Mouse (Mus musculus): ENCODE measurements around the gene Mmel1. TPM values are rescaled to one million over a fixed set of nuclear protein-coding genes. Genes with fewer than 3 reads are reported as not detected.
A peak's percentile ranks its signal among the peaks of the same experiment; 100 is the strongest.

Mmel1 gene
- polyA plus RNA-seq, 1 experiment from 2014 or later: 0.18 TPM

- H3K4me1 ChIP-seq: peaks cover 7% of the 10 kb centered on the region
- no peaks in the 10 kb centered on the region for H3K36me3 ChIP-seq
- no peaks in the 10 kb centered on the region for H3K9me3 ChIP-seq
- H3K27ac ChIP-seq: peak overlapping the region; percentile 87
- peak overlapping the region; percentile 55 for H3K9ac ChIP-seq
- 80% methylated on average over 18 of the region's 18 CpGs for WGBS
- ATAC-seq (ENCODE audit: insufficient number of reproducible peaks, insufficient read depth, low FRiP score, low TSS enrichment): no peak
- H3K4me3 ChIP-seq: no peak overlapping the region
- peak overlapping the region; percentile 50 for H3K4me2 ChIP-seq (replicated peaks)
- no peaks in the 10 kb centered on the region for H3K27me3 ChIP-seq
Observed at GRCm38 (mm10) chr4:154864961-154865760, 4.2 kb upstream of the Mmel1 start.

- Histone ChIP-seq H3K4me3 (no peak overlapping the region), H3K27me3 (peaks cover 7% of the 10 kb centered on the region; the same call in 1 of the 2 replicates), H3K36me3 (no peaks in the 10 kb centered on the region), H3K4me2 (replicated peaks) (no peak overlapping the region), H3K27ac (no peak overlapping the region), H3K9me3 (no peaks in the 10 kb centered on the region), H3K4me1 (peaks cover 8% of the 10 kb centered on the region), H3K9ac (no peak overlapping the region)
- 83% methylated on average over 5 of the region's 5 CpGs for WGBS
- ATAC-seq (ENCODE audit: insufficient number of reproducible peaks, insufficient read depth, low FRiP score, low TSS enrichment): no peak
Observed at GRCm38 (mm10) chr4:154866391-154866790, 3.0 kb upstream of the Mmel1 start.

GRCm38 (mm10) chr4:154867257-154867656, 2.1 kb upstream of the Mmel1 start:
- WGBS: 87% methylated on average over 6 of the region's 6 CpGs
- Histone ChIP-seq H3K4me3 (no peak overlapping the region), H3K9ac (no peak overlapping the region), H3K36me3 (no peaks in the 10 kb centered on the region), H3K27ac (no peak overlapping the region), H3K9me3 (no peaks in the 10 kb centered on the region), H3K27me3 (peaks cover 8% of the 10 kb centered on the region; the same call in 1 of the 2 replicates), H3K4me1 (peaks cover 15% of the 10 kb centered on the region), H3K4me2 (replicated peaks) (no peak overlapping the region)
- ATAC-seq (ENCODE audit: insufficient number of reproducible peaks, insufficient read depth, low FRiP score, low TSS enrichment): no peak

- Histone ChIP-seq H3K4me2 (replicated peaks) (no peak overlapping the region), H3K36me3 (no peaks in the 10 kb centered on the region), H3K9me3 (no peaks in the 10 kb centered on the region), H3K27me3 (peaks cover 8% of the 10 kb centered on the region; the same call in 1 of the 2 replicates), H3K27ac (no peak overlapping the region), H3K9ac (no peak overlapping the region), H3K4me3 (no peak overlapping the region), H3K4me1 (peaks cover 8% of the 10 kb centered on the region; the same call in 1 of the 2 replicates)
- 75% methylated on average over 4 of the region's 4 CpGs for WGBS
- ATAC-seq (ENCODE audit: insufficient number of reproducible peaks, insufficient read depth, low FRiP score, low TSS enrichment): no peak
Observed at GRCm38 (mm10) chr4:154870721-154871120, 1.3 kb downstream of the Mmel1 start.

- Histone ChIP-seq H3K36me3 (no peaks in the 10 kb centered on the region), H3K4me2 (replicated peaks) (peak overlapping the region; percentile 46), H3K9ac (no peak overlapping the region), H3K9me3 (no peaks in the 10 kb centered on the region), H3K27ac (no peak overlapping the region), H3K4me1 (peaks cover 8% of the 10 kb centered on the region; the same call in 1 of the 2 replicates), H3K4me3 (peak overlapping the region; percentile 20; the same call in 1 of the 2 replicates), H3K27me3 (peaks cover 8% of the 10 kb centered on the region; the same call in 1 of the 2 replicates)
- peak; percentile 75 for ATAC-seq (ENCODE audit: insufficient number of reproducible peaks, insufficient read depth, low FRiP score, low TSS enrichment)
- under 1% methylated on average over 13 of the region's 13 CpGs for WGBS
Observed at GRCm38 (mm10) chr4:154871757-154872251, 2.4 kb downstream of the Mmel1 start.

GRCm38 (mm10) chr4:154873186-154873585, 3.8 kb downstream of the Mmel1 start:
- no peak for ATAC-seq (ENCODE audit: insufficient number of reproducible peaks, insufficient read depth, low FRiP score, low TSS enrichment)
- Histone ChIP-seq H3K9me3 (no peaks in the 10 kb centered on the region), H3K27me3 (peaks cover 8% of the 10 kb centered on the region; the same call in 1 of the 2 replicates), H3K36me3 (no peaks in the 10 kb centered on the region), H3K4me3 (no peak overlapping the region), H3K27ac (no peak overlapping the region), H3K9ac (no peak overlapping the region), H3K4me2 (replicated peaks) (no peak overlapping the region), H3K4me1 (peaks cover 8% of the 10 kb centered on the region; the same call in 1 of the 2 replicates)
- WGBS: 77% methylated on average over 6 of the region's 6 CpGs

GRCm38 (mm10) chr4:154877864-154878548, 8.6 kb downstream of the Mmel1 start:
- H3K27me3 ChIP-seq: no peaks in the 10 kb centered on the region; the same call in 1 of the 2 replicates
- peak overlapping the region; percentile 47 for H3K9ac ChIP-seq
- peak overlapping the region; percentile 53 for H3K4me2 ChIP-seq (replicated peaks)
- H3K9me3 ChIP-seq: no peaks in the 10 kb centered on the region
- no peaks in the 10 kb centered on the region for H3K36me3 ChIP-seq
- peak overlapping the region; percentile 77 for H3K27ac ChIP-seq
- H3K4me3 ChIP-seq: peak overlapping the region; percentile 33
- WGBS: 11% methylated on average over 18 of the region's 18 CpGs
- H3K4me1 ChIP-seq: 0 out of 2 replicates have a peak, but pooled peaks cover 5% of the 10 kb centered on the region
- ATAC-seq (ENCODE audit: insufficient number of reproducible peaks, insufficient read depth, low FRiP score, low TSS enrichment): peak; percentile 95

- ATAC-seq (ENCODE audit: insufficient number of reproducible peaks, insufficient read depth, low FRiP score, low TSS enrichment): no peak
- 83% methylated on average over 6 of the region's 6 CpGs for WGBS
- no peak overlapping the region for H3K27ac ChIP-seq
- no peak overlapping the region for H3K4me3 ChIP-seq
- no peak overlapping the region for H3K4me2 ChIP-seq (replicated peaks)
- H3K36me3 ChIP-seq: no peaks in the 10 kb centered on the region
- 0 out of 2 replicates have a peak, but pooled peaks cover 5% of the 10 kb centered on the region for H3K4me1 ChIP-seq
- H3K9me3 ChIP-seq: no peaks in the 10 kb centered on the region
- no peaks in the 10 kb centered on the region; the same call in 1 of the 2 replicates for H3K27me3 ChIP-seq
- H3K9ac ChIP-seq: no peak overlapping the region
Observed at GRCm38 (mm10) chr4:154880730-154881129, 11.3 kb downstream of the Mmel1 start.

- Histone ChIP-seq H3K27ac (no peak overlapping the region), H3K36me3 (no peaks in the 10 kb centered on the region), H3K4me1 (0 out of 2 replicates have a peak, but pooled peaks cover 11% of the 10 kb centered on the region), H3K9me3 (no peaks in the 10 kb centered on the region), H3K9ac (no peak overlapping the region), H3K4me2 (replicated peaks) (no peak overlapping the region), H3K27me3 (no peaks in the 10 kb centered on the region; the same call in 1 of the 2 replicates), H3K4me3 (no peak overlapping the region)
- no peak for ATAC-seq (ENCODE audit: insufficient number of reproducible peaks, insufficient read depth, low FRiP score, low TSS enrichment)
- 34% methylated on average over 14 of the region's 14 CpGs for WGBS
Observed at GRCm38 (mm10) chr4:154882014-154882659, 12.8 kb downstream of the Mmel1 start.

GRCm38 (mm10) chr4:154885416-154885815, 16.0 kb downstream of the Mmel1 start:
- ATAC-seq (ENCODE audit: insufficient number of reproducible peaks, insufficient read depth, low FRiP score, low TSS enrichment): no peak
- WGBS: 70% methylated on average over 11 of the region's 11 CpGs

More at GRCm38 (mm10) chr4:154885416-154885815, 16.0 kb downstream of the Mmel1 start:
- H3K9me3 ChIP-seq: no peaks in the 10 kb centered on the region
- H3K9ac ChIP-seq: no peak overlapping the region
- no peak overlapping the region for H3K4me3 ChIP-seq
- no peak overlapping the region for H3K4me2 ChIP-seq (replicated peaks)
- H3K36me3 ChIP-seq: no peaks in the 10 kb centered on the region
- H3K27me3 ChIP-seq: no peaks in the 10 kb centered on the region; the same call in 1 of the 2 replicates
- no peak overlapping the region for H3K27ac ChIP-seq
- H3K4me1 ChIP-seq: 0 out of 2 replicates have a peak, but pooled peaks cover 6% of the 10 kb centered on the region

Measured in embryonic facial prominence, embryonic 12.5 days (tissue).